Mouse (Mus musculus) kidney, adult 2 months (tissue): ENCODE measurements around the gene Arhgef17.

Source experiments
- CTCF ChIP-seq: fragments of 200-500 bp; conservative IDR thresholded peaks from 2 replicates; pipeline ENCODE4 v1.5.1; 2011; ENCODE audit warnings: low read depth, mild to moderate bottlenecking, control low read depth, low read length, moderate library complexity, mixed read lengths; ENCODE audit not compliant: insufficient read depth, insufficient read length
- POLR2A ChIP-seq: fragments of 200-500 bp; IDR thresholded peaks from one replicate; pipeline ENCODE4 v1.6.1; 2011; ENCODE audit warnings: low read depth, low read length, control low read depth

DNA sequence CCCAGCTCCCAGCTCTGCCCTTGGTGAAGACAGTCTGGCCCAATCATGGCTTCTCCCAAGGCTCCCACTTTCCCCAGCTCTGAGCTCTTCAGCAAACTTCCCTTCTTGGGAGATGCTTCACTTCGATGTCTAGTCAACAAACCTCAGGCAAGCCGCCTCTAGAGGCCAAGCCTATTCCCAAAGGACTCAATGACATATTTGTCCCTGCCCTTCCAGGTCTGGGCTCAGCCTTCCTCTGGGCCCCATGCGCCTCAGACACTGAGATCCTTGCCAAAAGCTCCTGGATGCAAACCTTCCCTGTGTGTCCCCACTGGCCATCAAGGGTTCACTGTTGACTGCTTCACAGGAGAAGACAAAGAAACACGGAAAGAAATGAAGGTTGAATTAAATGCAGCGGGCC lies 10.6 kb downstream of the Arhgef17 start:
- no peak for TF ChIP-seq CTCF
- no peak for TF ChIP-seq POLR2A
